Mouse (Mus musculus) liver, adult 2 months (tissue): ENCODE data around the gene Smarcc1. TPM values are rescaled to one million over a fixed set of nuclear protein-coding genes. Genes with fewer than 3 reads are reported as not detected.

Source experiments
- DNase-seq: peaks from one replicate; pipeline ENCODE4 v3.0.0-alpha.2; 2011; ENCODE audit warnings: low read depth, low spot score; ENCODE audit errors: extremely low read depth
- H3K27ac ChIP-seq: fragments of 200-500 bp; replicated peaks from 2 replicates; pipeline ENCODE4 v1.5.1; 2012; ENCODE audit warnings: low read depth, mild to moderate bottlenecking, control low read depth, inconsistent platforms, low read length; ENCODE audit not compliant: insufficient read depth
- H3K27me3 ChIP-seq: fragments of 200-500 bp; 2 replicates; pipeline ENCODE4 v1.6.1; 2012; ENCODE audit warnings: mild to moderate bottlenecking, moderate library complexity, low read length, inconsistent platforms; ENCODE audit not compliant: control insufficient read depth, insufficient read depth
- H3K36me3 ChIP-seq: fragments of 200-500 bp; 2 replicates; pipeline ENCODE4 v1.6.1; 2012; ENCODE audit warnings: low read length, inconsistent platforms; ENCODE audit not compliant: control insufficient read depth, insufficient read depth
- H3K4me1 ChIP-seq: fragments of 200-500 bp; 2 replicates; pipeline ENCODE4 v1.6.1; 2011; ENCODE audit warnings: low read length; ENCODE audit not compliant: control insufficient read depth, insufficient read depth
- H3K4me3 ChIP-seq: fragments of 200-500 bp; 2 replicates; pipeline ENCODE4 v1.5.1; 2011; ENCODE audit warnings: low read depth, mild to moderate bottlenecking, control low read depth, low read length, moderate library complexity; ENCODE audit not compliant: insufficient read depth
- H3K79me2 ChIP-seq: fragments of 200-500 bp; 2 replicates; pipeline ENCODE4 v1.6.1; 2012; ENCODE audit warnings: inconsistent platforms, mild to moderate bottlenecking, low read length, moderate library complexity; ENCODE audit not compliant: control insufficient read depth, insufficient read depth
- H3K9ac ChIP-seq: fragments of 200-500 bp; 2 replicates; pipeline ENCODE4 v1.6.1; 2012; ENCODE audit warnings: low read depth, mild to moderate bottlenecking, control low read depth, inconsistent platforms, low read length
- CTCF ChIP-seq: fragments of 200-500 bp; IDR thresholded peaks from 2 replicates; pipeline ENCODE4 v1.5.1; 2011; ENCODE audit warnings: low read depth, low read length, control low read depth
- POLR2A ChIP-seq: fragments of 200-500 bp; IDR thresholded peaks from 2 replicates; pipeline ENCODE4 v1.6.1; 2011; ENCODE audit warnings: low read length, control low read depth; ENCODE audit not compliant: insufficient read depth; ENCODE audit errors: extremely low read depth
- WGBS: fragments of 180-500 bp; shearing (Covaris S2); methylation state at CpG from one replicate; pipeline ENCODE4 v1.1.7; 2018; 5-methylcytosine and 5-hydroxymethylcytosine counted together
- polyA plus RNA-seq: library from polyadenylated mRNA; depleted of rRNA; stranded (reverse); fragments of >200 nt; gene quantifications from 2 replicates; pipeline ENCODE4 v1.2.3, GENCODE M21; 2012
- total RNA-seq: library from RNA; depleted of rRNA; stranded (reverse); fragments of >200 nt; gene quantifications from 2 replicates; pipeline ENCODE4 v1.2.3, GENCODE M21; 2014

Smarcc1 gene
- total and polyA plus RNA-seq, 2 experiments, result 7.5 to 9.8 TPM

DNA sequence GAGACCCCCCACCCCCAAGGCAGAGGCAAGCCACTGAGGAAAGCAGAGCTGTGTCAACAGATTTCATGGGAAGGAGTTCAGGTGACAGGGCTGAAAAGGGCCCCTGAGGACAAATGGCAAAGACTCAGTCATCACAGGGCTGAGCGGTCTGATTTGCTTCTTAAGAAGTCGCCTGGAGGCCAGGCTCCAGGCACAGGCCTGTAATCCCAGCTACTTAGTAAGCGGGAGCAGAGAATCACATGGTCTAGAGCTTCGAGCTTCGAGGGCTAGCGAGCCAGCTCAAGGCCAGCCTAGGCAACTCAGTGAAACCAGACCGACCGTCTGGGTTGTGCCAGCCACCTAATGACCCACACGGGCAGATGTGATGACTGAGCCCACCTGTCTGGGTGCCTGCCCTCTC lies 147.5 kb downstream of the Smarcc1 start:
- TF ChIP-seq CTCF, result no peak
- no peak for TF ChIP-seq POLR2A
- 86% methylated on average over 9 of the region's 9 CpGs for WGBS
- peaks cover 6% of the 10 kb centered on the region for H3K4me1 ChIP-seq
- no peaks in the 10 kb centered on the region for H3K36me3 ChIP-seq
- no peak overlapping the region for H3K9ac ChIP-seq
- no peaks in the 10 kb centered on the region for H3K27me3 ChIP-seq
- no peaks in the 10 kb centered on the region for H3K79me2 ChIP-seq
- H3K27ac ChIP-seq, result no peak overlapping the region
- no peak for DNase-seq
- no peak overlapping the region for H3K4me3 ChIP-seq

DNA sequence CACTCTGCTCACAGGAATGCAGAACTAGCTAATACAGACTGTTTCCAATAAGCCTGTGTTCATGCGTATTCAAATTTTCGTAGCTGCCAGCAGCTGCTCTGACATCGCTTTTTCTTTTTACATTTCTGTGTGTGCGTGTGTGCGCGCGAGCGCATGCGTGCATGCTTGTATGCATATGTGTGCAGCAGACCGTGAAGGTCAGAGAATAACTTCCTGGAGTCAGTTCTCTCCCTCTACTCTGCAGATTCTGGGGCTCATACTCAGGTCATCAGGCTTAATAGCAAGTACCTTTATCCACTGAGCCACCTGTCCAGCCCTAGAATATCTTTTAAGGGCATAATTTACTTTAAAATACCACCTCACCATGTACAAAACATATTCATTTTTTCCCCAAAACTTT lies 150.9 kb downstream of the Smarcc1 start:
- no peaks in the 10 kb centered on the region for H3K79me2 ChIP-seq
- 95% methylated on average over 10 of the region's 10 CpGs for WGBS

DNA sequence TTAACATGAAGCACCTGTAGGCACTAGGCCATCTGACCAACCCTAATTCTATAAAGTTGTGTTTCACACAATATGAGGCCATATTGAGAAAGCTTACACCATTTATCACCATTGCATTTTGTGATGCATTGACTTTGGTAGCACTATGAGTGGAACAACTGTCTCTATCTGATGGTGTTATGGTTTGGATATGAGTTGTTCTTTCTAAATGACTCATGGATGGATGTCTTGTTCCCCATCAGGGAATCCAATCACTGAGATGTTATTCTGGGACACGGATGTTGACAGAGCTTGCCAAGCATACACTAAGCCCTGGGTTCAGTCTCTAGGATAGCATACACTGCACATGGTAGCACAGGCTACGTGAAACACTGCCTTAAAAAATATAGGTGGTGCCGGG lies 154.8 kb downstream of the Smarcc1 start:
- no peak overlapping the region for H3K27ac ChIP-seq
- no peak for DNase-seq
- H3K79me2 ChIP-seq, result no peaks in the 10 kb centered on the region
- no peaks in the 10 kb centered on the region for H3K36me3 ChIP-seq
- no peaks in the 10 kb centered on the region for H3K27me3 ChIP-seq
- no peak overlapping the region for H3K4me3 ChIP-seq
- TF ChIP-seq POLR2A, result no peak
- TF ChIP-seq CTCF, result no peak
- no peaks in the 10 kb centered on the region for H3K4me1 ChIP-seq
- WGBS, result 90% methylated on average over 3 of the region's 3 CpGs
- H3K9ac ChIP-seq, result no peak overlapping the region

More for the DNA sequence above, 150.9 kb downstream of the Smarcc1 start:
- TF ChIP-seq POLR2A, result no peak
- TF ChIP-seq CTCF, result no peak
- no peak for DNase-seq
- no peaks in the 10 kb centered on the region for H3K27me3 ChIP-seq
- H3K27ac ChIP-seq, result no peak overlapping the region
- H3K4me3 ChIP-seq, result no peak overlapping the region
- H3K36me3 ChIP-seq, result no peaks in the 10 kb centered on the region
- H3K4me1 ChIP-seq, result peaks cover 2% of the 10 kb centered on the region; the same call in 1 of the 2 replicates
- no peak overlapping the region for H3K9ac ChIP-seq

DNA sequence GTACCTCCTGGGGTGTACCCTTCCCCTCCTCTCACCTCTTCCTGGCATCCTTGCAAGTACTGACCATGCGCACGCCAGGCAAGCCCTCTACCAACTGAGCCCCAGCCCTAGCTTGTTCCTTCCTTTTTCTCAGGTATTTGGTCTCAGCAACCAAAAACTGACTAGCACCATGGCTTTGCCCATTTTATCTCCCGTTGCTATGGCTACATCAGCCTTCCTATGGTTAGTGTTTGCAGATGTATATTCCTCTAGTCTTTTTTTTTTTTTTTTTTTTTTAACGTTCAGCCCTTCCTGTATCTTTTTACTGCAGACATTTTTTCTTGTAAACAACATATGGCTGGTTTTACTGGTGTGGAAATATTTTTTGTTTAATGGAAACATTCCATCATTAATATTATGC lies 156.0 kb downstream of the Smarcc1 start:
- H3K9ac ChIP-seq, result no peak overlapping the region
- TF ChIP-seq POLR2A (no peak), CTCF (no peak)
- 74% methylated on average over 4 of the region's 4 CpGs for WGBS
- no peaks in the 10 kb centered on the region for H3K4me1 ChIP-seq
- H3K79me2 ChIP-seq, result no peaks in the 10 kb centered on the region
- H3K27ac ChIP-seq, result no peak overlapping the region
- no peak for DNase-seq
- no peaks in the 10 kb centered on the region for H3K27me3 ChIP-seq
- no peak overlapping the region for H3K4me3 ChIP-seq
- H3K36me3 ChIP-seq, result no peaks in the 10 kb centered on the region

DNA sequence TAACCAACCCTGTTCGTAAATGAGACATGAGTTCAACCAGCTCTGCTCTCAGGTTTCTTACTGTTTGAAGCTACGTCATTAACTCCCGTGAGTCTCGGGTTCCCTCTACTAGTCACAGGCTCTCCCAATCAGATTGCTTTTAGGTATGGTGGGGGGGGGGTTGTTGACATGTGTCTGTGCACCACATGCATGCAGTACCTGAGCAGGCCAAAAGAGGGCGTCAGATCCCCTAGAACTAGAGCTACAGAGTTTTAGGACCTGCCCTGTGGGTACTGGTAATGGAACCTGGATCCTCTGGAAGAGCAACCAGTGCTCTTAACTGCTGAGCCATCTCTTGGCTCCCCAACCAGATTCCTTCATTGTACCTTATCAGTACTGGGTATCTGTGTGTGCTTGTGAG lies 158.4 kb downstream of the Smarcc1 start:
- no peak overlapping the region for H3K9ac ChIP-seq
- no peak for DNase-seq
- no peaks in the 10 kb centered on the region for H3K27me3 ChIP-seq
- H3K79me2 ChIP-seq, result no peaks in the 10 kb centered on the region
- H3K36me3 ChIP-seq, result no peaks in the 10 kb centered on the region
- 80% methylated on average over 5 of the region's 5 CpGs for WGBS
- H3K27ac ChIP-seq, result no peak overlapping the region
- TF ChIP-seq CTCF (no peak), POLR2A (no peak)
- H3K4me1 ChIP-seq, result no peaks in the 10 kb centered on the region
- H3K4me3 ChIP-seq, result no peak overlapping the region

GRCm38 (mm10) chr9:110277431-110277881 lies 159.9 kb downstream of the Smarcc1 start:
- 81% methylated on average over 8 of the region's 8 CpGs for WGBS
- TF ChIP-seq POLR2A (no peak), CTCF (no peak)
- DNase-seq, result no peak

More at GRCm38 (mm10) chr9:110277431-110277881, 159.9 kb downstream of the Smarcc1 start:
- Histone ChIP-seq H3K27me3 (no peaks in the 10 kb centered on the region), H3K4me3 (no peak overlapping the region), H3K27ac (no peak overlapping the region), H3K79me2 (no peaks in the 10 kb centered on the region), H3K9ac (no peak overlapping the region), H3K4me1 (no peaks in the 10 kb centered on the region), H3K36me3 (no peaks in the 10 kb centered on the region)
